Mouse (Mus musculus): ENCODE data around the gene Nono.

Nono gene

GRCm38 (mm10) chrX:101486487-101487152, 57.5 kb downstream of the Nono start:
- DNase-seq (ENCODE audit: low spot score): peak; percentile 17

Data from testis, postnatal 14 days (tissue).